Mouse (Mus musculus): Measurements from ENCODE around the gene Dock7. TPM values are rescaled to one million over a fixed set of nuclear protein-coding genes. Genes with fewer than 3 reads are reported as not detected.

Gene Dock7
- polyA plus RNA-seq, 1 experiment from 2014 or later, result 86.0 TPM

DNA sequence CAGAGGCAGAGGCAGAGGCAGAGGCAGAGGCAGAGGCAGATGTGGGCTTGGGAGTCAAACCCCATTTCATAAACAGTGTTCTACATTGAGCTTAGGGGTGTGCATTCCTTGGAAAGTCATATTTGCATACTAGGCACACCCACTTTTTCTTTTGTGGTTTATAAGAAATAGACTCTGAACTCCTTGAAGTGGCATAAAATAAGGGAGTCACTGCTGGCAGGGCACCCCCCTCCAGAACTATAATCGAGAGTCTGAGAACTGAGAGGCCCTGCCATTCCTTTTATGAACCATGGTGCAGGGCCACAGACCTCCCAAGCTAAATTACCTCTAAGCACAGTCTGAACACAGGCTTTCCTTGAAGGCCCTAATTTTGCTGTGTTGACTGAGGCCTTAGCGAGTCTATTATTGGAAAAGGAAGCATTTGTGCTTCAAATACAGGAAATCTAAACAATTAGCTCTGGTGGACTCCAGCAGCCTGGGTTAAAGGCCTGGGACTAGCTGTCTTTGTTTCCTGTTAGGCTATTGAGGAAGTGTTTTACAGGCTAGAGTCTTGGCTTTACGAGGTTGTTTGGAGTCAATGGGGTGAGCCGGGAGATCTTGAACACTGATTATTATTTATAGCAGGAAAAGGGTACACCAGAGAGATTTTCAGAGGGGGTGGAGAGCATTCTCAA is 31.3 kb upstream of the Dock7 start:
- WGBS, result 17% methylated on average over 4 of the region's 4 CpGs
- Histone ChIP-seq H3K4me3 (replicated peaks; ENCODE audit: low read length) (no peak overlapping the region), H3K4me2 (ENCODE audit: low read length) (no peak overlapping the region), H3K9me3 (ENCODE audit: control insufficient read depth, low read length) (no peaks in the 10 kb centered on the region), H3K27me3 (replicated peaks; ENCODE audit: control insufficient read depth, insufficient read depth, low read length) (no peaks in the 10 kb centered on the region), H3K9ac (replicated peaks; ENCODE audit: low read depth, low read length) (no peak overlapping the region), H3K4me1 (replicated peaks; ENCODE audit: control insufficient read depth, insufficient read depth, low read length) (no peaks in the 10 kb centered on the region), H3K27ac (ENCODE audit: low read length) (no peak overlapping the region), H3K36me3 (ENCODE audit: control insufficient read depth, insufficient read depth) (no peaks in the 10 kb centered on the region)
- ATAC-seq, result no peak

DNA sequence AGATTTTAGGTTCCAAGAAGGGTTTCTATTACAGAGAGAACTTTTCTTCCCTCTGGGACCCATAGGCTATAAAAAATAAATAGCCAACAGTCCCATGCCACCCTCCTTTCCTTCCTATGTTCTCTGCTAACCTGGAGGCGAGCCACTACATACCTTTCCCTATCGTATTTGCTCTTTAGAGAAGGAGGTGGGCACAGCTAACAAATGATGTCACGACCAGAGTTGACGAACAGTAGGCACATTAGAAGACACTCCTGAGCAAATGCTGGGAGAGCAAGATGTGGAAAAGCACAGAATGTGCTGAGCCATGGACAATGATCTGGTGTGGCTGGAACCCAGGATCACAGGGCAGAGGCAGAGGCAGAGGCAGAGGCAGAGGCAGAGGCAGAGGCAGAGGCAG is 30.7 kb upstream of the Dock7 start:
- H3K4me2 ChIP-seq (ENCODE audit: low read length), result no peak overlapping the region
- no peaks in the 10 kb centered on the region for H3K4me1 ChIP-seq (replicated peaks; ENCODE audit: control insufficient read depth, insufficient read depth, low read length)
- no peak overlapping the region for H3K27ac ChIP-seq (ENCODE audit: low read length)
- no peak overlapping the region for H3K4me3 ChIP-seq (replicated peaks; ENCODE audit: low read length)
- no peak for ATAC-seq
- H3K9ac ChIP-seq (replicated peaks; ENCODE audit: low read depth, low read length), result no peak overlapping the region
- no peaks in the 10 kb centered on the region for H3K9me3 ChIP-seq (ENCODE audit: control insufficient read depth, low read length)
- 89% methylated on average over 4 of the region's 4 CpGs for WGBS
- H3K36me3 ChIP-seq (ENCODE audit: control insufficient read depth, insufficient read depth), result no peaks in the 10 kb centered on the region
- H3K27me3 ChIP-seq (replicated peaks; ENCODE audit: control insufficient read depth, insufficient read depth, low read length), result no peaks in the 10 kb centered on the region

DNA sequence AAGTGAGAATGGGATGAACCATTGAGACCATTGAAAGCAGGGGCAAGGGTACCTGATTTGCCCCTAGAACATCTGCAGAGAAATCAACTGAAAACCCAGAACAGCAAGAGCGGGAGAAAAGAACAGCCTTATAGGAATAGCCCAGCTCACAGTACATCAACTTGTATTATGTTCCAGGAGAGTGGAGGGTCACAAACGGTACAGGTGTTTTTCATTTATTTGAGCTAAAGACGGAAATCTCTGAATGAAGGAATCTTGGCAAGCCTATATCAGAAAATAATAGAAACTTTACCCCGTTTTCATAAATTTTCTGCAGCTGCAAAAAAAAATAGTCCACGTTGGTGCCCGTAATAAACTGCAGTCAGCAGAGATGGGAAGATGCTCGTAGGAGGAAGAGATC is 22.6 kb upstream of the Dock7 start:
- WGBS, result 93% methylated on average over 7 of the region's 7 CpGs
- Histone ChIP-seq H3K9me3 (ENCODE audit: control insufficient read depth, low read length) (no peaks in the 10 kb centered on the region), H3K4me1 (replicated peaks; ENCODE audit: control insufficient read depth, insufficient read depth, low read length) (no peaks in the 10 kb centered on the region), H3K4me3 (replicated peaks; ENCODE audit: low read length) (no peak overlapping the region), H3K36me3 (ENCODE audit: control insufficient read depth, insufficient read depth) (no peaks in the 10 kb centered on the region), H3K27me3 (replicated peaks; ENCODE audit: control insufficient read depth, insufficient read depth, low read length) (no peaks in the 10 kb centered on the region), H3K9ac (replicated peaks; ENCODE audit: low read depth, low read length) (no peak overlapping the region), H3K4me2 (ENCODE audit: low read length) (no peak overlapping the region), H3K27ac (ENCODE audit: low read length) (no peak overlapping the region)
- ATAC-seq, result no peak

DNA sequence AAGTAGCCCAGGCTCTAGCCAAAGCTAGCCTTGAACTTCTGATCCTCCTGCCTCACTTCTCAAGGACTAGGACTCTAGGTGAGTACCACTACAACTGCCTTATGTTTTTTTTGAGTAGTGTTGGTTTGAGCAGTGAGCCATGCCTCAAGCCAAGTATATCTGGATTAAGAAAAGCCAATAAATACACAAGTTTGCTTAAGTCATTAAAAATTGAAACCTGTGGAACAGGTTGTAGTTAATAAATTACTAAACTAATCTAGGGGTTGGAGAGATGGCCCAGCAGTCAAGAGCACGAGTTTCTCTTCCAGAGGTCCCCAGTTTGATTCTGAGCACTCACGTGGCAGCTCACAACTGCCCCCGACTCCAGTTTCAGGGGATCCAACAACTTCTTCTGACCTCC is 20.9 kb upstream of the Dock7 start:
- H3K4me2 ChIP-seq (ENCODE audit: low read length), result no peak overlapping the region
- ATAC-seq, result no peak
- H3K4me1 ChIP-seq (replicated peaks; ENCODE audit: control insufficient read depth, insufficient read depth, low read length), result no peaks in the 10 kb centered on the region
- no peak overlapping the region for H3K9ac ChIP-seq (replicated peaks; ENCODE audit: low read depth, low read length)
- H3K36me3 ChIP-seq (ENCODE audit: control insufficient read depth, insufficient read depth), result no peaks in the 10 kb centered on the region
- H3K27ac ChIP-seq (ENCODE audit: low read length), result no peak overlapping the region
- H3K27me3 ChIP-seq (replicated peaks; ENCODE audit: control insufficient read depth, insufficient read depth, low read length), result no peaks in the 10 kb centered on the region
- 90% methylated on average over 3 of the region's 3 CpGs for WGBS
- no peaks in the 10 kb centered on the region for H3K9me3 ChIP-seq (ENCODE audit: control insufficient read depth, low read length)
- no peak overlapping the region for H3K4me3 ChIP-seq (replicated peaks; ENCODE audit: low read length)

DNA sequence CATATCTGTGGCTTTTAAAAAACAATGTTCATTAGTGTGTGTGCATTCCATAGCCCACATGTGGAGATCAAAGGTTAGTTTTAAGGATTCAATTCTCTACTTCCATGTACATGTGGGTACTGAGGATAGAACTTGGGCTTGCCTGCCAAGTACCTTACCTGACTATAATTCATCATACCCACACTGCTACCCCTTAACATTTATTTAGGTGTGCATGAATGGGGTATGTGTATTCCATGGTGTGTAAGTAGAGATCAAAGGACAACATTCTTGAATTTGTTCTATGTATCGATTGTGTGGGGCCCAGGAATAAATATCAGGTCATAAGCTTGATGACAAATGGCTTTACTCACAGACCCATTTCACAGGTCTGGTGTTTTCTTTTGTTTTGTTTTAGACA is 20.5 kb upstream of the Dock7 start:
- 100% methylated on average over 1 of the region's 1 CpGs for WGBS
- H3K27me3 ChIP-seq (replicated peaks; ENCODE audit: control insufficient read depth, insufficient read depth, low read length), result no peaks in the 10 kb centered on the region
- H3K4me1 ChIP-seq (replicated peaks; ENCODE audit: control insufficient read depth, insufficient read depth, low read length), result no peaks in the 10 kb centered on the region
- H3K27ac ChIP-seq (ENCODE audit: low read length), result no peak overlapping the region
- H3K9ac ChIP-seq (replicated peaks; ENCODE audit: low read depth, low read length), result no peak overlapping the region
- H3K4me3 ChIP-seq (replicated peaks; ENCODE audit: low read length), result no peak overlapping the region
- no peaks in the 10 kb centered on the region for H3K36me3 ChIP-seq (ENCODE audit: control insufficient read depth, insufficient read depth)
- no peak for ATAC-seq
- no peaks in the 10 kb centered on the region for H3K9me3 ChIP-seq (ENCODE audit: control insufficient read depth, low read length)
- H3K4me2 ChIP-seq (ENCODE audit: low read length), result no peak overlapping the region

DNA sequence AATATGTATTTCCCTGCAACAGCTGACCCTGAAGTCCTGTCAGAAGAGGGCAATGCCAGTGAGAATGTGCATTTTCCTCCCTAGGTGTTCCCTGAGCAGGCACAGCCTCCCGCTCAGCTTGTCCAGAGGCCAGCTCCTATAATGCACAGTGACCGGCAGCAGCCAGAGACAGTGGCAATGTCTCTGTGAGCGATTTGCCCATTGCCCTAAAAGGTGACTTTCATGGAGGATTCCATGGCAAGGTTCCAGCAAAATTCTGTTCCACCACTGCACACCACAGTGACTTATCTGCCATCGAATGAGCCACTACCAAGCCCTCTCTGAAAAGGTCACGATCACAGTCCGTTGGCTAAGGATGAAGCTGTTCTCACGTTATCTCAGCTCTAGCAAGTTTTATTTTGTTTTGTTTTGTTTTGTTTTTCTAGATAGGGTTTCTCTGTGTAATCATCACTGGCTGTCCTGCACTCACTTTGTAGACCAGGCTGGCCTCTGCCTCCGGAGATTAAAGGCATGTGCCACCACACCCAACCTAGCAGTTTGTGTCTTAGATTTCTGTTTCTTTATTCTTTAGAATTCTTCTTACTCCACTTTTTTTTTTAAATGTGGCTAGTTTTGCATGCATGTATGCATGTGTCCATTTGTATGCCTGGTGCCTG is 17.4 kb upstream of the Dock7 start:
- no peak overlapping the region for H3K4me3 ChIP-seq (replicated peaks; ENCODE audit: low read length)
- H3K9me3 ChIP-seq (ENCODE audit: control insufficient read depth, low read length), result no peaks in the 10 kb centered on the region
- no peak overlapping the region for H3K27ac ChIP-seq (ENCODE audit: low read length)
- H3K27me3 ChIP-seq (replicated peaks; ENCODE audit: control insufficient read depth, insufficient read depth, low read length), result no peaks in the 10 kb centered on the region
- H3K4me1 ChIP-seq (replicated peaks; ENCODE audit: control insufficient read depth, insufficient read depth, low read length), result no peaks in the 10 kb centered on the region
- H3K36me3 ChIP-seq (ENCODE audit: control insufficient read depth, insufficient read depth), result no peaks in the 10 kb centered on the region
- 85% methylated on average over 8 of the region's 8 CpGs for WGBS
- no peak for ATAC-seq
- no peak overlapping the region for H3K9ac ChIP-seq (replicated peaks; ENCODE audit: low read depth, low read length)
- H3K4me2 ChIP-seq (ENCODE audit: low read length), result no peak overlapping the region

DNA sequence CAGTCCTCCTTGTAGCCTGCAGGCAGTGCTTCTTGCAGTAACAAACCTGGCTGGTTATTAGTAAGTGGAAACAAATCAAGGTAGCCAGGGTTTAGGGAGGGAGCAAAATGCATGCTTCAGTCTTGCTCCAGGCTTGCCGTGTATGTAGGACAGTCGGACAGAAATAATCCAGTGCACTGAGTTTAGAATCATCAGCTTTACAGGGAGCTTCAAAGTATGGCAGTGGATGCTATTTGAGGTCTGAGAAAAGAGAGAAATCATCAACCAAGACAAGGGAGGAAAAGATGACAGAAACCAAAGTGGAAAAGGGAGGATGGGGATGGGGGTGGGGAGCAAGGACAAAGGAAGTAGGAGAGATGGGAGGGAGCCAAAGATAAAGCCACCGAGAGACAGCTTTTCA is 13.8 kb upstream of the Dock7 start:
- Histone ChIP-seq H3K4me2 (ENCODE audit: low read length) (no peak overlapping the region), H3K9me3 (ENCODE audit: control insufficient read depth, low read length) (no peaks in the 10 kb centered on the region), H3K4me3 (replicated peaks; ENCODE audit: low read length) (no peak overlapping the region), H3K36me3 (ENCODE audit: control insufficient read depth, insufficient read depth) (no peaks in the 10 kb centered on the region), H3K27me3 (replicated peaks; ENCODE audit: control insufficient read depth, insufficient read depth, low read length) (no peaks in the 10 kb centered on the region), H3K9ac (replicated peaks; ENCODE audit: low read depth, low read length) (no peak overlapping the region), H3K27ac (ENCODE audit: low read length) (no peak overlapping the region), H3K4me1 (replicated peaks; ENCODE audit: control insufficient read depth, insufficient read depth, low read length) (peaks cover 3% of the 10 kb centered on the region)
- no peak for ATAC-seq
- WGBS, result 60% methylated on average over 3 of the region's 3 CpGs

DNA sequence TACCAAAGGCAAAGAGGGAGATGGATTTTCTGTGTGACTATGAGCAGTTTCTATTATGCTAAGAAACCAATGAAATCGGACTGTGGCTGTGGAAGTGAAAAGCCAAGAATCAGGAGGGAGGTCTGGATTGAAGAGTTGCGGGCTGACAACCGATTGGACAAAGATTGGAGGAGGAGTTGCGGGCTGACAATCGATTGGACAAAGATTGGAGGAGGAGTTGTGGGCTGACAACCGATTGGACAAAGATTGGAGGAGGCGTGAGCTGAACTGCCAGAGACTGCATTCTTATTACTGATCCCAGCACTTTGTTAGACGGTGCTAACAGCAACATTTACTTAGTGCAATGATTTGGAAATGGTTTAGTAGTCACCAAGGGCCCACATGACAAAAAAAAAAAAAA is 12.6 kb upstream of the Dock7 start:
- H3K4me2 ChIP-seq (ENCODE audit: low read length), result no peak overlapping the region
- no peak overlapping the region for H3K4me3 ChIP-seq (replicated peaks; ENCODE audit: low read length)
- ATAC-seq, result no peak
- no peaks in the 10 kb centered on the region for H3K36me3 ChIP-seq (ENCODE audit: control insufficient read depth, insufficient read depth)
- no peak overlapping the region for H3K27ac ChIP-seq (ENCODE audit: low read length)
- H3K9ac ChIP-seq (replicated peaks; ENCODE audit: low read depth, low read length), result no peak overlapping the region
- H3K27me3 ChIP-seq (replicated peaks; ENCODE audit: control insufficient read depth, insufficient read depth, low read length), result no peaks in the 10 kb centered on the region
- WGBS, result 83% methylated on average over 8 of the region's 8 CpGs
- no peaks in the 10 kb centered on the region for H3K9me3 ChIP-seq (ENCODE audit: control insufficient read depth, low read length)
- H3K4me1 ChIP-seq (replicated peaks; ENCODE audit: control insufficient read depth, insufficient read depth, low read length), result peaks cover 3% of the 10 kb centered on the region

DNA sequence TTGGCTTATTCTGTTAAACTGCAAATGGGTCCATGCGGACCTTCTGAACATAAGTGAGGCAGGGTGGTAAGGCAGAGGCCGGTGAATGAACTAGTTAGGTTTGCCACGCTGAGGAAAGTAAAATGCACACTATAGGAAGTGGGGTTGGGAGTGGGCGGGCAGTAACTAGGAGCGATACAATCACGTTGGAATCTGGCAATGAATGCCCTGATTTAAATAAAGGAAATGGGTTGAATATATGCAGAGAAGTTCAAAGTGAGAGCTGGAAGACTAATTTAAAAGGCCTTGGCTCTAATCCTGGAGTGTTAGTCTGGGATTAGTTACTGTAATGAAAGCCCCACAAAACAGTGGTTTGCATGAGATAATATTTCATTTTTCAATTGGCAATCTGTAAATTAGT is 12.0 kb upstream of the Dock7 start:
- H3K4me1 ChIP-seq (replicated peaks; ENCODE audit: control insufficient read depth, insufficient read depth, low read length), result peaks cover 3% of the 10 kb centered on the region
- no peak for ATAC-seq

More for the DNA sequence above, 12.0 kb upstream of the Dock7 start:
- 19% methylated on average over 6 of the region's 6 CpGs for WGBS
- no peaks in the 10 kb centered on the region for H3K36me3 ChIP-seq (ENCODE audit: control insufficient read depth, insufficient read depth)
- H3K4me3 ChIP-seq (replicated peaks; ENCODE audit: low read length), result no peak overlapping the region
- no peak overlapping the region for H3K4me2 ChIP-seq (ENCODE audit: low read length)
- H3K9ac ChIP-seq (replicated peaks; ENCODE audit: low read depth, low read length), result no peak overlapping the region
- no peaks in the 10 kb centered on the region for H3K9me3 ChIP-seq (ENCODE audit: control insufficient read depth, low read length)
- no peaks in the 10 kb centered on the region for H3K27me3 ChIP-seq (replicated peaks; ENCODE audit: control insufficient read depth, insufficient read depth, low read length)
- no peak overlapping the region for H3K27ac ChIP-seq (ENCODE audit: low read length)

All from forebrain, embryonic 16.5 days (tissue).